Mouse (Mus musculus) liver, adult 10 weeks (tissue): ENCODE data around the gene Tmod3. TPM values are rescaled to one million over a fixed set of nuclear protein-coding genes. Genes with fewer than 3 reads are reported as not detected.

Experiments
- polyA plus RNA-seq: library from polyadenylated mRNA; stranded (reverse); fragments of 350-450 nt; fragmentation: Illumina TruSeq; extraction: RNeasy Lipid Tissue Mini Kit (QIAGEN cat#74804); gene quantifications from one replicate; pipeline ENCODE4 v1.2.3, GENCODE M21; 2014; ENCODE audit warnings: low read depth, low replicate concordance

The Tmod3 gene
- 26.1 TPM for polyA plus RNA-seq

DNA sequence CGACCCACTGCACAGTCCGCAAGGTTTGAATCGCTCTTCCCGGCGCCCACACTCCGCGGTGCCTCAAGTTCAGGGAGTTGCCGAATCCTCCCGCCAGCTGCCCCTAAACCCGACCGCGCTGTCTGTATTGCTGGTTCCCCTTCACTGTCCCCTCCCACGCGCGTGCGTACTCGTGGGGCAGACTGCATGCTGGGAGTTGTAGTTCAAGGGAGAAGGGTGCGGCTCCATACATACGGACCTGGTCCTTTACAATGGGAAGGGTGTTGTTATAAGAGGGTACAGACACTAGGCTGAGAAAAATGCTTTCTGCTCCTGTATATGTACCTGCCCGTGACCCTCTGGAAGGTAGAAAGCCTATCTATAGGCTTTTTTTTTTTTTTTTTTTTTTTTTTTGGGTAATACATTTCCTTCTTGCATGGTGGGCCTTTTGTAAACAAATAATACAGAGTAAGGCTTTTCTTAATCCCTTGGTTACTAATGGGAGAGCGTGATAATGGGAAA, at the start of gene Tmod3:
TSS of gene Tmod3 (minus strand) at position 146 of the 501 bp plus-strand sequence.

Other genes starting within 250 kb of the Tmod3 start
- gene Bcl2l10, start 211.9 kb downstream of the Tmod3 start, polyA plus RNA-seq = not detected
- 28.1 TPM for gene Mapk6, start 149.7 kb downstream of the Tmod3 start, polyA plus RNA-seq
- 16.8 TPM for gene Leo1, start 118.1 kb downstream of the Tmod3 start, polyA plus RNA-seq
- gene Tmod2, start 51.7 kb upstream of the Tmod3 start, polyA plus RNA-seq = 0.08 TPM
- 1.6 TPM for gene Lysmd2, start 66.1 kb upstream of the Tmod3 start, polyA plus RNA-seq
- gene Scg3, start 124.4 kb upstream of the Tmod3 start, polyA plus RNA-seq = not detected
- gene Bmp5, start 215.7 kb upstream of the Tmod3 start, polyA plus RNA-seq = 15.5 TPM